Mouse (Mus musculus): ENCODE results near the gene Sptbn4. TPM values are rescaled to one million over a fixed set of nuclear protein-coding genes. Genes with fewer than 3 reads are reported as not detected.

Sptbn4 gene
- polyA plus RNA-seq, 1 experiment from 2014 or later = 4.1 TPM

DNA sequence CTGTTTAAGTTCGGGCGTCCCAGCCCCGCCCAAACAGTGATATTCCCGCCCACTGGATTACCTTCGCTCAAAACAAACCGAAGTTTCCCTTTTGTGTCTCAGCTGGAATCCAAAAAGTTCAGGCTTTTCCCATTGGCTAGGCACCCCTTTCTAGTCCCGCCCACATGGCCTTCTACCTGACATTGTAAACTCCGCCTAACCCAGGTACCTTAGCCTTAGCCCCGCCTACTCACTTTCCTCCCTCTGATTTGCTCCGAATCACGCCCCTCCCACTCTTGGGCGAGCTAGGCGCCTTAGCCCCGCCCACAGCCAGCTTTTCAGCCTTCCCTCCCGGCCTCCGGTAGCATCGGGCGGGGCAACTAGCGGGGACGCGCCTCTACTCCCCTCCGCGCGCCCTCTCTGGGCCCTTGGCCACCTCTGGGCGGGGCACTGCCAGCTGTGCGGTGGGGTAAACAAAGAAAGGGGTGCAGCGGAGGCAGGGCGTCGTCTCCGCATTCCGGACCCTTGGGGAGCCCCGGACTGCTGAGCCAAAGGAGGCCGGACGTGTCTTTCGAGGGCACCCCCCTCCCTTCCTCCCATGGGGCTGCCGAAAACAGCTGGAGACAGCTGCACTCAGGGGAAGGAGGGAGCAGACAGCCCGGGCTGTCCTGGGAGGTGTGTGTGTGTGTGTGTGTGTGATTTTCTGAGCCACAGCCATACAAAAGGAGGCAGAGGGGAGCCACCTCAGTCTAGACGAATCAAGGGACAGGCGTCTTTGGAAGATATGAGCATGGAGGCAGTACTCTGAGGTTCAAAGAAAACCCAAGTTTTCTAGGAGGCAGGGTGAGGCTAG, 116.6 kb downstream of the Sptbn4 start:
- H3K36me3 ChIP-seq (ENCODE audit: control insufficient read depth, insufficient read depth, low read length) = no peaks in the 10 kb centered on the region
- H3K27ac ChIP-seq (replicated peaks; ENCODE audit: low read depth, low read length) = no peak overlapping the region
- under 1% methylated on average over 39 of the region's 39 CpGs for WGBS
- peak overlapping the region; percentile 31 for H3K4me3 ChIP-seq (replicated peaks; ENCODE audit: low read depth, low read length)
- H3K4me1 ChIP-seq (ENCODE audit: control insufficient read depth, insufficient read depth, low read length) = peaks cover 17% of the 10 kb centered on the region; the same call in 1 of the 2 replicates
- H3K4me2 ChIP-seq (ENCODE audit: low read length) = peak overlapping the region; percentile 53
- ATAC-seq (ENCODE audit: low FRiP score, low TSS enrichment) (no peak), DNase-seq (peak; percentile 75)
- H3K27me3 ChIP-seq (ENCODE audit: control insufficient read depth, insufficient read depth, low read length) = peaks cover 96% of the 10 kb centered on the region
- no peaks in the 10 kb centered on the region for H3K9me3 ChIP-seq (ENCODE audit: control insufficient read depth, low read length)
- no peak overlapping the region; the same call in 1 of the 2 replicates for H3K9ac ChIP-seq (replicated peaks; ENCODE audit: low read length)

DNA sequence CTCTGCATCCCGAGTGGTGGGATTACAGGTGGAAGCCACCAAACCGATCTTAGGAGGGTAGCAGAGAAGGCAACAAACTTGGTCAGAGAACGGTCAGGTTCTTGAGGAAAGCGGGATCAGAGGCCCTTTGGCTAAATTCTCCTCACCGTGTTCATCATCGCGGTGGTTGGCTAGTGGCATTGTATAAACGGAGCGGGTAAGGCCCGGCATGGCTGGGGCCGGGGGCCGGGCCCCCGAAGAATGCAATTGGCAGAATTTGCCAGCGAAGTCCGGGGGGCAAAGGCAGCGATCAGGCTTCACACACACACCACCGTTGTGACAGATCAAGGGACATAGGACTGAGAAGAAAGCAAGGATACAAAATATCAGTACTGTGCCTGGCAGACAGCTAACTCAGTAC, 117.5 kb downstream of the Sptbn4 start:
- Histone ChIP-seq H3K36me3 (ENCODE audit: control insufficient read depth, insufficient read depth, low read length) (no peaks in the 10 kb centered on the region), H3K4me1 (ENCODE audit: control insufficient read depth, insufficient read depth, low read length) (peaks cover 21% of the 10 kb centered on the region; the same call in 1 of the 2 replicates), H3K9me3 (ENCODE audit: control insufficient read depth, low read length) (no peaks in the 10 kb centered on the region), H3K27ac (replicated peaks; ENCODE audit: low read depth, low read length) (no peak overlapping the region), H3K9ac (replicated peaks; ENCODE audit: low read length) (no peak overlapping the region), H3K27me3 (ENCODE audit: control insufficient read depth, insufficient read depth, low read length) (peaks cover 96% of the 10 kb centered on the region), H3K4me2 (ENCODE audit: low read length) (no peak overlapping the region), H3K4me3 (replicated peaks; ENCODE audit: low read depth, low read length) (no peak overlapping the region)
- DNase-seq = no peak
- ATAC-seq (ENCODE audit: low FRiP score, low TSS enrichment) = no peak
- WGBS = 21% methylated on average over 17 of the region's 17 CpGs

DNA sequence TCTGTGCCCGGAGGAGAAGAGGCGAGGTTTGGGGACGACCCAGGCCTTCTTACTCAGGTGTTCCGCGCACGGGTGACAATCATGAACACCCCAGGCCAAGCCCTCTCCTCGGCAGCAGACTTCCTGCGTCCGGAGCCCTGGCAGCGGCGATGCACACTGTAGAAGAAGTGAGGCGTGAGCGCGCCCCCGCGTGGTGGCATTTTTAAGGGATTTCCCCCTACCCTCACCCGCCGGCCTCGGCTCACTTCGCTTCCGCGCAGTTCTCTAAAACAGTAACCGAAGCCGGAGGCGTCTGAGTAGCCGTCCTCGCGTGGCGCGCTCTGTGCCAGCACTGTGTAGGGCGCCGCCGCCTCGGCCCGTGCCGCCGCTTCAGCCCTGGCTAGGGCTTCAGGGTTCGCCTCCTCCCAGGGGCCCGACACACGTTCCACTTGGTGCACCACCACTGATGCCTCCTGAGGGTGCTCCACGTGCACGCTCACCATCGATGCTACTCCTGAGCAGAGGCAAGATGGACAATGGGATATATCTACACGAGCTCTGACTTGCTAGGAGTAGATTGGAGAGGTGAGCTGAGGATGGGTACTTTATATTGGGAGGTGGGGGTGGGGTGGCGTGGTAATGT, 118.0 kb downstream of the Sptbn4 start:
- WGBS = 4% methylated on average over 45 of the region's 45 CpGs
- peak; percentile 89 for DNase-seq

DNA sequence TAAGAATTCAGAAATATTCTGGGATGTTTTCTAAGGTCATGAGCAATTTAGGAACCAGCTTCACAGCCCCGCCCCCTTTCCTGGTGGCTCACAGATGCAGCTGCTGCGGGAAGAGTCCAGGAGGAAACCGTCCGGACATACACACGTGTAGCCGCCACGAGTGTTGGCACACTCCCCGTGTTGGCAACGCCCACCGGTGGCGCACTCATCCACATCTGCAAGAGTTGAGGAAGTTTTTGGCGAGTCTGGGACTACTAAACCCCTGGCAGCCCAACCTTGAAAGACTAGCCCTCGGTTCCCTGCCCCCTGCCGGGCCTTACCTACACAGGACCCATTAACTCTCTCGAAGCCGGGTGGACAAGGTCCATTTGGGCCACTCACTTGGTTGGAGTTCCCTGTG, 118.8 kb downstream of the Sptbn4 start:
- Histone ChIP-seq H3K9me3 (ENCODE audit: control insufficient read depth, low read length) (no peaks in the 10 kb centered on the region), H3K4me1 (ENCODE audit: control insufficient read depth, insufficient read depth, low read length) (peaks cover 21% of the 10 kb centered on the region; the same call in 1 of the 2 replicates), H3K9ac (replicated peaks; ENCODE audit: low read length) (no peak overlapping the region), H3K27ac (replicated peaks; ENCODE audit: low read depth, low read length) (no peak overlapping the region), H3K27me3 (ENCODE audit: control insufficient read depth, insufficient read depth, low read length) (peaks cover 85% of the 10 kb centered on the region), H3K36me3 (ENCODE audit: control insufficient read depth, insufficient read depth, low read length) (no peaks in the 10 kb centered on the region), H3K4me3 (replicated peaks; ENCODE audit: low read depth, low read length) (no peak overlapping the region), H3K4me2 (ENCODE audit: low read length) (no peak overlapping the region)
- no peak for DNase-seq
- ATAC-seq (ENCODE audit: low FRiP score, low TSS enrichment) = no peak
- 43% methylated on average over 16 of the region's 16 CpGs for WGBS

More for the DNA sequence above, 118.0 kb downstream of the Sptbn4 start:
- no peak overlapping the region for H3K27ac ChIP-seq (replicated peaks; ENCODE audit: low read depth, low read length)
- no peak overlapping the region for H3K9ac ChIP-seq (replicated peaks; ENCODE audit: low read length)
- H3K27me3 ChIP-seq (ENCODE audit: control insufficient read depth, insufficient read depth, low read length) = peaks cover 93% of the 10 kb centered on the region
- H3K9me3 ChIP-seq (ENCODE audit: control insufficient read depth, low read length) = no peaks in the 10 kb centered on the region
- peak overlapping the region; percentile 34 for H3K4me2 ChIP-seq (ENCODE audit: low read length)
- H3K4me1 ChIP-seq (ENCODE audit: control insufficient read depth, insufficient read depth, low read length) = peaks cover 21% of the 10 kb centered on the region; the same call in 1 of the 2 replicates
- peak; percentile 32; the same call in 1 of the 2 replicates for ATAC-seq (ENCODE audit: low FRiP score, low TSS enrichment)
- no peaks in the 10 kb centered on the region for H3K36me3 ChIP-seq (ENCODE audit: control insufficient read depth, insufficient read depth, low read length)
- peak overlapping the region; percentile 17; the same call in 1 of the 2 replicates for H3K4me3 ChIP-seq (replicated peaks; ENCODE audit: low read depth, low read length)

DNA sequence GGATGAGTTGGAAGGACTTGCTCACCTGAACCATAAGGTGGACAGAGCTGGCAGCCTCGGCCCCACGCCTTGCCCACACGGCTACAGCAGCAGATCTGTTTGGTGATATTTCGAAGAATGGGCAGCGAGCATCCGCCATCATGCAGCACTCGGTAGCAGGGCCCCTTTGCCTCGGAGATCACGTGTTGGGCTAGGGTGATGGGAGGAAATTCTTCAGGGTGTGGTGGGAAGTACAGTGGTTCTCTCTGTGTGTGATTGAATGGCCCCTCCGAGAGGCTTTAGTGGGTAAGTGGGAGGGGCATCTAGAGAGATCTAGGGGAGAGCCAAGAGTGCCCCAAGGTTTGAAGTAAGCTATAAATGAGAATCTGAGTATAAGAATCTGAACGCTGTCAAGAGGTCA, 119.3 kb downstream of the Sptbn4 start:
- Histone ChIP-seq H3K36me3 (ENCODE audit: control insufficient read depth, insufficient read depth, low read length) (no peaks in the 10 kb centered on the region), H3K4me2 (ENCODE audit: low read length) (no peak overlapping the region), H3K4me1 (ENCODE audit: control insufficient read depth, insufficient read depth, low read length) (peaks cover 19% of the 10 kb centered on the region; the same call in 1 of the 2 replicates), H3K9ac (replicated peaks; ENCODE audit: low read length) (no peak overlapping the region), H3K27me3 (ENCODE audit: control insufficient read depth, insufficient read depth, low read length) (peaks cover 82% of the 10 kb centered on the region), H3K27ac (replicated peaks; ENCODE audit: low read depth, low read length) (no peak overlapping the region), H3K4me3 (replicated peaks; ENCODE audit: low read depth, low read length) (no peak overlapping the region), H3K9me3 (ENCODE audit: control insufficient read depth, low read length) (no peaks in the 10 kb centered on the region)
- ATAC-seq (ENCODE audit: low FRiP score, low TSS enrichment) = no peak
- WGBS = 89% methylated on average over 11 of the region's 11 CpGs
- DNase-seq = no peak

DNA sequence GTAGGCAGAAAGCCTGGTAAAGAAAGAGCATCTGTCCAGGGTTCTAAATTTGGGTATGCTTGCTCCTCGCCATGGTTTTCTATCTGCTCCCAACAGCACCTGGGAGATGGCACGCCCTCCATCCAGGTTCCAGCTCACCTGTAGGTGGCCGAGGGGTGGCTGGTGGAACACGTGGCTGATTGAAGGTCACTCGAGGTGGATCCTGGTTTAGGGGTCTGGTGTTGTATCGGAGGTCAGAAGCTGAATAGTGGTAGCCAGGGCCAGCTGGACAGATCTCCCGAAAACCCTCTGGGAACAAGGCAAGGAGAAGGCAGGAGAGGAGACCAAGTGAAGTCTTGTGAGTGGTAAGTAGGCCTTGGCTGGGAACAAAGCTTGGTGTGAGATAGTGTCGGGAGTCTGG, 120.0 kb downstream of the Sptbn4 start:
- H3K9ac ChIP-seq (replicated peaks; ENCODE audit: low read length) = no peak overlapping the region
- H3K4me1 ChIP-seq (ENCODE audit: control insufficient read depth, insufficient read depth, low read length) = peaks cover 16% of the 10 kb centered on the region; the same call in 1 of the 2 replicates
- no peaks in the 10 kb centered on the region for H3K36me3 ChIP-seq (ENCODE audit: control insufficient read depth, insufficient read depth, low read length)
- H3K4me2 ChIP-seq (ENCODE audit: low read length) = no peak overlapping the region
- H3K27me3 ChIP-seq (ENCODE audit: control insufficient read depth, insufficient read depth, low read length) = peaks cover 76% of the 10 kb centered on the region
- no peaks in the 10 kb centered on the region for H3K9me3 ChIP-seq (ENCODE audit: control insufficient read depth, low read length)
- H3K27ac ChIP-seq (replicated peaks; ENCODE audit: low read depth, low read length) = no peak overlapping the region
- DNase-seq (no peak), ATAC-seq (ENCODE audit: low FRiP score, low TSS enrichment) (no peak)
- WGBS = 94% methylated on average over 8 of the region's 8 CpGs
- H3K4me3 ChIP-seq (replicated peaks; ENCODE audit: low read depth, low read length) = no peak overlapping the region

DNA sequence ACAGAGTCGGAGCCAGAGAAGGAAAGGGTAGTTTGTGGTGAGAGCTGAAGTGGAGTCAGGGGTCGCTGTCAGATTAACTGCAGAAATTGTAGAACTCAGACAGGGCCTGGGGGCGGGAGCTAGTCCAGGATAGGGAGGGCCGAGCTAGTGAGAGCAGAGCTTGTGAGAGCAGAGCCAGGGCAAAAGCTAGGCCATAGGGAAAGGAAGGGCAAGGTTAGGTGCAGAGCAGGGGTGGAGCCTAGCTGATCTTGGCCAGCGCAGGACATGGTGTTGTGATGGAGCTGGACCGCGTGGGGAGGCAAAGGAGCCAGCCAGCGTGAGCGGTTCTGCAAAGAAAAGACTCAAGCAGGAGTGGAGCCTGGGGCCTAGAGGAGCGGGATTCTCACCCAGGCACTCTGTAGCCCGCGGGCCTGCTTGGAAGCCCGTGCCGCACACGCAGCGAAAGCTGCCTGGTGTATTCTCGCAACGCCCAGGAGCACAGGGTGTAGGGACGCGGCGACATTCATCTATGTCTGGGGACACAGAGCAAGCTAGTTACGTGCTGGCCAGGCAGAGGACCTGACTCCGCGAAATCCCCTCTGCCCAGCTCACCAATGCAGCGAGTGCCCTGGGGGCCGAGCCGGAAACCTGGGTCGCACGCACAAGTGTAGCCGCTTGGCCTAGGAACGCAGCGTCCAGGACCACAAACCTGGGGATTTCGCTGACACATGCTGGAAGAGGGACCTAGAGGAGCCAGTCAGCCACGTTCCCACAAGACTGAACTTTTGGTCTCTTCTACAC, 121.2 kb downstream of the Sptbn4 start:
- ATAC-seq (ENCODE audit: low FRiP score, low TSS enrichment) (no peak), DNase-seq (no peak)
- 36% methylated on average over 34 of the region's 34 CpGs for WGBS
- Histone ChIP-seq H3K9ac (replicated peaks; ENCODE audit: low read length) (no peak overlapping the region), H3K4me3 (replicated peaks; ENCODE audit: low read depth, low read length) (0 out of 2 replicates have a peak overlapping the region, but pooled peaks have one; percentile 15), H3K4me2 (ENCODE audit: low read length) (peak overlapping the region; percentile 44), H3K9me3 (ENCODE audit: control insufficient read depth, low read length) (no peaks in the 10 kb centered on the region), H3K27me3 (ENCODE audit: control insufficient read depth, insufficient read depth, low read length) (peaks cover 64% of the 10 kb centered on the region), H3K36me3 (ENCODE audit: control insufficient read depth, insufficient read depth, low read length) (no peaks in the 10 kb centered on the region), H3K4me1 (ENCODE audit: control insufficient read depth, insufficient read depth, low read length) (peaks cover 14% of the 10 kb centered on the region; the same call in 1 of the 2 replicates), H3K27ac (replicated peaks; ENCODE audit: low read depth, low read length) (no peak overlapping the region)

DNA sequence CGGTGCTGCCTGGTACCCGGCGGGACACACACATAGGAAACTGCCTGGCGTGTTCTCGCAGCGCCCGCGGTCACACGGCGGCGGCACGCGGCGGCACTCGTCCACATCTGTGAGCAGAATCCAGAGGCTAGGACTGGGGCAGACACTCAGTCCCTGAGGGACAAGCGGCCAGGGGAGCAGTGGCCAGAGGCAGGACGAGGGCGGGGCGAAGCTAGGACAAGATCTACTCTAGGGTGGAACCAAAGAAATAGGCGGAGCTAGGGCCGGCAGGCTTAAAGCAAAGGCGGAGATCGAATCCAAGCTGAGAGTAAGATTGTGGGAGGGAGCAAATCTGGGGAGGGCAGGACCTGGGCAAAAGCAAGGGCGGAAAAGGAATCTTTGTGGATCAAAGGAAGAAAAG, 121.8 kb downstream of the Sptbn4 start:
- H3K4me2 ChIP-seq (ENCODE audit: low read length) = peak overlapping the region; percentile 44
- no peaks in the 10 kb centered on the region for H3K9me3 ChIP-seq (ENCODE audit: control insufficient read depth, low read length)
- H3K36me3 ChIP-seq (ENCODE audit: control insufficient read depth, insufficient read depth, low read length) = no peaks in the 10 kb centered on the region
- 1% methylated on average over 24 of the region's 24 CpGs for WGBS
- peaks cover 58% of the 10 kb centered on the region for H3K27me3 ChIP-seq (ENCODE audit: control insufficient read depth, insufficient read depth, low read length)
- H3K27ac ChIP-seq (replicated peaks; ENCODE audit: low read depth, low read length) = no peak overlapping the region
- H3K4me3 ChIP-seq (replicated peaks; ENCODE audit: low read depth, low read length) = peak overlapping the region; percentile 15; the same call in 1 of the 2 replicates
- peak; percentile 56 for DNase-seq
- ATAC-seq (ENCODE audit: low FRiP score, low TSS enrichment) = no peak; the same call in 1 of the 2 replicates
- H3K4me1 ChIP-seq (ENCODE audit: control insufficient read depth, insufficient read depth, low read length) = peaks cover 9% of the 10 kb centered on the region; the same call in 1 of the 2 replicates
- H3K9ac ChIP-seq (replicated peaks; ENCODE audit: low read length) = no peak overlapping the region; the same call in 1 of the 2 replicates
